Mouse (Mus musculus) Patski (cell line): ENCODE measurements around the gene Klhdc8b. TPM values are rescaled to one million over a fixed set of nuclear protein-coding genes. Genes with fewer than 3 reads are reported as not detected.
A peak's percentile ranks its signal among the peaks of the same experiment; 100 is the strongest.

Experiments
- ATAC-seq: fragments of 100-300 bp; one replicate; pipeline ENCODE4 v1.8.0; 2021
- CTCF ChIA-PET: fragments of 350-600 bp; sonication (Branson Sonifier 250); formaldehyde crosslinking; loops from one replicate; lab custom pipeline; 2022; ENCODE audit warnings: inconsistent platforms; lab: Charles Lee
- POLR2A ChIA-PET: fragments of 350-600 bp; sonication (Branson Sonifier 250); formaldehyde crosslinking; loops from one replicate; lab custom pipeline; 2022; ENCODE audit warnings: antibody characterized with exemption, inconsistent platforms; lab: Charles Lee
- DNase-seq: peaks from one replicate; pipeline ENCODE4 v3.0.0-alpha.2; 2011; ENCODE audit warnings: low read depth, low spot score
- H3K27me3 ChIP-seq: fragments of 371-371 bp; one replicate; pipeline ENCODE4 v1.5.1; 2021
- CTCF ChIP-seq: fragments of 100-300 bp; IDR thresholded peaks from one replicate; pipeline ENCODE4 v1.5.1; 2021
- in situ Hi-C: fragments of 300-500 bp; cut with MboI; formaldehyde crosslinking; loops from 3 replicates; pipeline ENCODE4 v1.11.1; 2018; ENCODE audit warnings: low pct_unique_long_range_greater_than_20kb, mixed read lengths
- polyA plus RNA-seq: library from polyadenylated mRNA; unstranded; gene quantifications from one replicate; pipeline ENCODE4 v1.2.3, GENCODE M21; 2021

Klhdc8b gene
- polyA plus RNA-seq, 1 experiment from 2014 or later: 20.8 TPM

DNA sequence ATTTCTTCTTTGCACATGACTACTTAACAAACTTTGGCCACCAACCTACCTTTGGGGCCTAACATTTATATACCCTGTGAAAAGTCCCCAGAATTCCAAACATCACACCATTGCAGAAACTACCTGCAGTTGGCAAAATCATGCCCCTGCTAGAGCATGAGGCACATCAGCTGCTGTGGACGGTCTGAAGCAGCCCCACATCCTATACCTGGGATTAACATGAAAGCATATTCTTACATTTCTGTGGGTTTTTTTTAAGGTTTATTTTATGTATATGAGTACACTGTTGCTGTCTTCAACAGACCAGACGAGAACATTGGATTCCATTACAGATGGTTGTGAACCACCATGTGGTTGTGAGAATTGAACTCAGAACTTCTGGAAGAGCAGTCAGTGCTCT lies 4.8 kb upstream of the Klhdc8b start:
- no peak for ATAC-seq
- in situ Hi-C loops: no loop called here
- TF ChIP-seq CTCF: no peak
- ChIA-PET CTCF (no interaction called here), POLR2A (no interaction called here)
- DNase-seq: no peak
- no peaks in the 10 kb centered on the region for H3K27me3 ChIP-seq

DNA sequence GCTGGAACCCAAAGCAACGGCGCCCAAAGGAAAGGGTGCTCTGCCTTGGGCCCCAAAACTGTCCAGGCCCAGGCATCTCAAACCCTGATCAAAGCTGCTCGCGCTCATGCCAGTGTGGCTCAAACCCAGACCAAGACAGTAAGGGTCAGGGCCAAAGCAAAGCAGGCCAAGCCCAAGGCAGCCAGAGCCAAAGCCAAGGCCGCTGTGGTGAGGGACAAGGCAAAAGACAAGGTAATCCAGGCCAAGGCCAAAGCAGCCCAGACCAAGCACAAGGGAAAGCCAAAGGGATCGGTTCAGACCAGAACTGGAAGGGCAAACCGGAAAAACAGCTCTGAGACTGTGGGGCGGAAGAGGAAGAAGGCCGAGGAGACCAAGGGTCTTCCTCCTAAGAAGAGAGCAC lies 2.3 kb upstream of the Klhdc8b start:
- in situ Hi-C loops: no loop called here
- POLR2A ChIA-PET: interaction anchor here (0.8 kb wide), 1 partner anchor 19 kb away, joined by 3 read pairs; no protein-coding TSS in a partner anchor
- CTCF ChIA-PET: no interaction called here
- H3K27me3 ChIP-seq: no peaks in the 10 kb centered on the region
- ATAC-seq (no peak), DNase-seq (no peak)
- TF ChIP-seq CTCF: no peak

DNA sequence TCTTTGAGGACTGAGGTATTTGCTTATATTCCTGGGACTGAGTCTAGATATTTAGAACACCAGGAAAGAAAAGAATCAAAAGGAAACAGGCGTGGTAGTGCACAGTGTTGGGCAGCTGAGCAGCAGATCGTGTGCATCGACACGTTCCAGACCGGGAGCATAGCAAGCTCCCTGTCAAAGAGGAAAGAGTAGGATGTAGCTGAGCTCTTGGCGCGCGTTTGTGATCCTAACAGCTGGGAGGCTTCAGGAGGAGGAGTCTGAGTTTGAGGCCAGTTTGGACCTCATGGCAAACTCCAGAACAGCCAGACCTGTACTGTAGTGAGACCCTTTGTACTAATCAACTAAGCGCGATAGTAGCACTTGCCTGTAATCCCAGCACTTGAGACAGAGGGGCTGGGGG lies 811 bp upstream of the Klhdc8b start:
- DNase-seq (no peak), ATAC-seq (no peak)
- ChIA-PET POLR2A (interaction anchor here (0.7 to 1.6 kb wide), 5 partner anchors 13 to 28 kb away, joined by 3 to 10 read pairs (median 3); partner anchors contain the start of genes BC048562, Lamb2 and Usp19), CTCF (interaction anchor here (1.5 kb wide), 3 partner anchors 10 to 20 kb away, joined by 3 to 5 read pairs (median 3); no protein-coding TSS in a partner anchor)
- TF ChIP-seq CTCF: no peak
- in situ Hi-C loops: no loop called here
- no peaks in the 10 kb centered on the region for H3K27me3 ChIP-seq

DNA sequence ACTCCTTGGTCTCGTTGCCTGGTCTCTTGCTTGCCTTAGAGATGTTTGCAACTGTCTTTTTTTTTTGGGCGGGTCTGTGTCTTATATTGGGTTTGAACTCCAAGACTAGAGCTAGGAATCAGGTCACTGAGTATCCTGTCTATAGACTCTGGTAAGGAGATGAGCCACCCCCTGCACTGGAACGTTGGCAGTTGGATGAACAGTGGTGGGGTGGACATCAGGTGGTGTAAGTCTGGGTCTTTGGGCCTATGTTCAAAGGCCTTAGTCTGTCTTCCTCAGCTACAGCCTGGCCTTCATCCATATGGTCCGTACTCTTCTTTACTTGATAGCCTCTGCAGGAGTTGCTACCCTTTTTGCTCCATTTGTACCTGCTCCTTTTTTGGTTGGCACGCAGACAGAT lies 294 bp upstream of the Klhdc8b start:
- POLR2A ChIA-PET: interaction anchor here (0.6 to 1.6 kb wide), 6 partner anchors 12 to 80 kb away, joined by 3 to 10 read pairs (median 3); partner anchors contain the start of genes BC048562, Lamb2 and Usp19
- CTCF ChIA-PET: interaction anchor here (1.5 kb wide), 3 partner anchors 9 to 20 kb away, joined by 3 to 5 read pairs (median 3); no protein-coding TSS in a partner anchor
- in situ Hi-C loops: no loop called here
- DNase-seq (no peak), ATAC-seq (no peak)
- H3K27me3 ChIP-seq: no peaks in the 10 kb centered on the region
- no peak for TF ChIP-seq CTCF

DNA sequence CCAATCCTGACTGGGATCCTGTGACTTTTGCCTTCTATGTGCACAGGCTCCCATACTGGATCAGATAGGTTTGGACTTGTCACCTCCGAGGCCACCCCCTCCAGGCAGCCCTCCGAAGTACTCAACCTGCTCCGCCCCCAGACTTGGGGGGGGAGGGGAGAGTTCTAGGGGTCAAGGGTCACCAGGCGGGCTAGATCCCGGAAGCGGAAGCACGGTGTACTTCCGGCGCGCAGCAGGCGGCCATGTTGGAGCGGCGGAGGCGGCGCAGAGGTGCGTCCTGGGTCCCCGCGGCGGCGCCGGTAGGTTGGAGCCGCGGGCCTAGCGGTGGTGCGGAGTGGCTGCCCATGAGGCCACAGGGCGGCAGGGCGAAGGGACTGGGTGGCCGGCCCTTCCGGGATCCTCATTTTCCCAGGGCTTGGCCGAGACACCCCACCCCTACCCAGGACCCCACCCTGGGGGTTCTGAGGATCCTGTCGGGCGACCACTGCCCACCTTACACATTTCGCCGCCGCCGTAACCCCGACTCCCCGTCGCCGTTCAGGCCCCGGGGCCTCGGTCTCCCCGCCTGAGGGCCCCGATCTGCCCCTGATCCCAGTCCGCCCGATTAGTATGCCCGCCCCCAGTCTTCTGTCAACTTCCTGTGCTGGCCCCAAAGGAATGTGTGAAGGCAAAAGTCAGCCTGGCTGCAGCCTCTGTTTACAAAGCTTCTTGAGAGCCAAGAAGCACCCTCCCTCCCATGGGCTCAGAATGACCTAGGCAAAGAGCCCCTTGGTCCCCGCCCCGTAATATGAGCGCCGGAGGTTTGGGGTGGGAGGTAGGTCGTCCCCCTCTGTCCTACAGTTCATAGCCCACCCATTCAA lies 832 bp downstream of the Klhdc8b start, which contains the start of gene Ccdc71:
TSS of gene Ccdc71 (plus strand) at position 209 of the 860 bp plus-strand sequence.
- DNase-seq: no peak
- ChIA-PET CTCF (interaction anchor here (1.1 to 1.5 kb wide), 2 partner anchors 10 to 19 kb away, joined by 3 read pairs; partner anchors contain the start of gene Lamb2), POLR2A (interaction anchor here (0.6 to 1.6 kb wide), 2 partner anchors 11 to 81 kb away, joined by 3 to 4 read pairs; no protein-coding TSS in a partner anchor)
- in situ Hi-C loops: no loop called here
- TF ChIP-seq CTCF: no peak
- peak; percentile 63 for ATAC-seq
- no peaks in the 10 kb centered on the region for H3K27me3 ChIP-seq

DNA sequence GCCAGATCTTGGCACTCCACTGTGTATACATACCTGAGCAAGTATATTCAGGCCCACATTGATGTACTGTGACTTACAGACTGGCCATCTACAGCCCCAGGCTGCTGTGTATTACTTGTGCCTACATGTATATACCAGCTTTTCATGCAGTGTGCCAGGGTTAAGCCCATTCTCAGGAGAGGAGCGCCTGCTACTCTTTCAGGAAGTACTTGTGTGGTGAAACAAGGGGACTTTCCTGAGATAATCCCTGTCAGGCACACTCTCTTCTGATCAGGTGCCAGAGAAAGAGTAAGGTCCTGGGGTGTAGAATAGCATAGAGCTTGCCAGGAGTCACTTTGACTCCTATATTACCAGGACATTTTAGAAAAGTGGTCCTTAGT lies 1.5 kb downstream of the Klhdc8b start:
- in situ Hi-C loops: no loop called here

DNA sequence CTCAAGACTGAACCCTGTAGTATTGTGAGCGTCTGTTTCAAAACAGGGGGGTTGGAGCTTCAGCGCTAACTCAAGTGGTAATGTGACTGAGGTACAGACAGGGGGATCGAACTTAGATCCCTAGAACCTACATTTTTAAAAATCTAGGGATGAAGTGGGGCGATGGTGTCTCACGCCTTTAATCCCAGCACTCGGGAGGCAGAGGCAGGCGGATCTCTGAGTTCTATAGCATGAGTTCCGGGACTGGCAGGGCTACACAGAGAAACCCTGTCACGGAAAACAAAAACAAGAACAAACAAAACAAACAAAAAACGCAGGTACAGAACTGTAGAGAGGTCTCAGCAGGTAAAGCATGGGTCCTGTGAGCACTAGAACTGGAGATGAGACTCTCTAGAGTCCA lies 4.4 kb downstream of the Klhdc8b start:
- no peaks in the 10 kb centered on the region for H3K27me3 ChIP-seq
- DNase-seq (no peak), ATAC-seq (no peak)
- POLR2A ChIA-PET: no interaction called here
- CTCF ChIA-PET: no interaction called here
- in situ Hi-C loops: no loop called here
- TF ChIP-seq CTCF: no peak

More for the DNA sequence above, 1.5 kb downstream of the Klhdc8b start:
- DNase-seq (no peak), ATAC-seq (no peak)
- CTCF ChIA-PET: interaction anchor here (1.1 kb wide), 1 partner anchor 19 kb away, joined by 3 read pairs; the partner anchor contains the start of gene Lamb2
- TF ChIP-seq CTCF: no peak
- no peaks in the 10 kb centered on the region for H3K27me3 ChIP-seq
- POLR2A ChIA-PET: no interaction called here

DNA sequence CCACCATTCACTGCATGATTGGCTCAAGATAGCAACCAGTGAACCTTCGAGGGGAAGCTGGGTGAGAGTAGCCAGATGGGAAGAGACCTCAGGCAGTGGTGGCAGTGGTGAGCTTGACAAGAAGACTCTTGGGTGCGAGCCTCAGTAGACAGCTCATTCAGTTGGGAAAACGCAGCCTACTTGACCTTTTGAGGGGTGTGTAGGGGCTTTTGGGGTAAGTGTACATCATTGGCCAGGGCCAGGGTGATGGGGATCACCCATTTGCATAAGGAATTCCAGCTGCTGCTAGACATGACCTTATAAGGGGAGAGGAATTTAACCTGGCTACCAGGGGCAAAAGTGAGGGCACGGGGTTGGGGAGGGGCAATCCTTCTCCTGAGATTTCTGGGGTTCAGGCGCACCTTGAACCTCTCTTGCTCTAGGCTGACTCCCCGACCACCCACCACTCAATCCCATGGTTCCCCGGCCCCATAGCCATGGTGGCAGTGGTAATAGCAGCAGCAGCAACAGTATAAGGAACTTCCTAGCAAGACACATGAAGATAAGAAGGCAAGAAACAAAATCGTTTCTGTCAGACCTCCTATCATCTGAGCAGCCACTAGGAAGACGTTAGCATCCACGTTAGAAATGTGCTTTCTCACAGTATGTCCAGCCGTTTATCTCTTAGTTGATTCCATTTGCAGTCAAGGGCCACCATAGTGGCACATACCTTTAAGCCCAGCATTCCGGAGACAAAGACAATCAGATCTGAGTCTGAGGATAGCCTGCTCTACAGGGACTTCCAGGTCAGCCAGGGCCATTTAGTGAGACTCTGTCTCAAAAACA lies 5.4 kb downstream of the Klhdc8b start:
- no peaks in the 10 kb centered on the region for H3K27me3 ChIP-seq
- CTCF ChIA-PET: no interaction called here
- in situ Hi-C loops: no loop called here
- no peak for ATAC-seq
- POLR2A ChIA-PET: no interaction called here
- TF ChIP-seq CTCF: no peak
- DNase-seq: no peak

DNA sequence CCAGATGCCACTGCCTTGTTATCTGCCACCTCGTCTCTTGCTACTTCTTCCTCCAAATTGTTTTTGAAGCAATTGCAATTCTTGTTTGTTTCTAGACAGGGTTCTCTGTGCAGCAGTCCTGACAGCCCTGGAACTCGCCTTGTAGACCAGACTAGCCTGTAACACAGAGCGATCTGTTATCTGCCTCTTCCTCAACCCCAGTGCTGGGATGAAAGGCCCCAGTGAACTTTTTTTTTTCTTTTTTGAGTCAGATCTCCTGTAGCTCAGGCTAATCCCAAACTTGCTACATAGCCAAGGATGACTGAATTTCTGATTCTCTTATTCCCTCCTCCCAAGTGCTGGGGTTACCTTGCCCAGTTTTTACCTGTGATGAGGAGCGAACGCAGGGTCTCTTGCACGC lies 7.0 kb downstream of the Klhdc8b start:
- no peak for TF ChIP-seq CTCF
- ChIA-PET POLR2A (no interaction called here), CTCF (interaction anchor here (1.0 kb wide), 1 partner anchor 12 kb away, joined by 3 read pairs; no protein-coding TSS in a partner anchor)
- in situ Hi-C loops: no loop called here
- no peak for DNase-seq
- no peak for ATAC-seq
- no peaks in the 10 kb centered on the region for H3K27me3 ChIP-seq

DNA sequence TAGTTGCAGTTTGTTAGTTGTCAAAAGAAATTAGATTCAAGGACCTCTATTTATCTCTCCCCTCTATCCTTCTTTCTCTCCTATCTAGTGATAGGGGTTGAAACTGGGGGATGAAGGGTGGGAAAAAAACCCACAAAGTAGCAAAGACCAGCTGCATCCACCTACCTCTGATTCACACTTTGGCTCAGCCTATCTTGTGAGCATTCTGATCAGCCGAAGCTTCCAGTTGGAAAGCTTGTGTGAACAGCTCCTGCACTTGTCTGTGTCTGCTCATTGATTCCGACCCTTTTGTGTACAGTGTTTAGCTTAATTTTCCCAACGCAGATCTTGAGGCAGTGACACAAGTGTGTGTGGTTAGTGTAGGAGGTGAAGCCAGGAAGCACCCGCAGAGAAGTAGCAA lies 7.9 kb downstream of the Klhdc8b start:
- DNase-seq: no peak
- ChIA-PET POLR2A (no interaction called here), CTCF (interaction anchor here (1.0 kb wide), 1 partner anchor 11 kb away, joined by 3 read pairs; no protein-coding TSS in a partner anchor)
- TF ChIP-seq CTCF: no peak
- in situ Hi-C loops: no loop called here
- no peaks in the 10 kb centered on the region for H3K27me3 ChIP-seq
- no peak for ATAC-seq
